Mouse (Mus musculus) heart, embryonic 11.5 days (tissue): ENCODE results near the gene Pus7. TPM values are rescaled to one million over a fixed set of nuclear protein-coding genes. Genes with fewer than 3 reads are reported as not detected.

Source experiments
- ATAC-seq: fragments of 200-750 bp; cut with Nextera tagmentation; replicated peaks from 2 replicates; pipeline ENCODE4 v1.8.0; 2017; ENCODE audit warnings: moderate library complexity; ENCODE audit not compliant: insufficient number of reproducible peaks, low FRiP score, low TSS enrichment
- H3K27ac ChIP-seq: fragments of 300-500 bp; sonication (generic); 2 replicates; pipeline ENCODE4 v1.5.1; 2014; ENCODE audit warnings: mild to moderate bottlenecking, low read depth, low read length
- H3K27me3 ChIP-seq: fragments of 300-500 bp; sonication (generic); 2 replicates; pipeline ENCODE4 v1.6.1; 2014; ENCODE audit warnings: mild to moderate bottlenecking, low read length, mixed read lengths; ENCODE audit not compliant: control insufficient read depth, insufficient read depth
- H3K36me3 ChIP-seq: fragments of 300-500 bp; sonication (generic); 2 replicates; pipeline ENCODE4 v1.6.1; 2014; ENCODE audit warnings: mild to moderate bottlenecking, low read length, moderate library complexity, mixed read lengths; ENCODE audit not compliant: control insufficient read depth, insufficient read depth
- H3K4me1 ChIP-seq: fragments of 300-500 bp; sonication (generic); 2 replicates; pipeline ENCODE4 v1.6.1; 2014; ENCODE audit warnings: low read length; ENCODE audit not compliant: control insufficient read depth, insufficient read depth
- H3K4me2 ChIP-seq: fragments of 300-500 bp; sonication (generic); 2 replicates; pipeline ENCODE4 v1.6.1; 2014; ENCODE audit warnings: mild to moderate bottlenecking, moderate library complexity
- H3K4me3 ChIP-seq: fragments of 300-500 bp; sonication (generic); 2 replicates; pipeline ENCODE4 v1.5.1; 2014; ENCODE audit warnings: low read depth, low read length
- H3K9ac ChIP-seq: fragments of 300-500 bp; sonication (generic); 2 replicates; pipeline ENCODE4 v1.6.1; 2014; ENCODE audit warnings: mild to moderate bottlenecking, low read depth, low read length, moderate library complexity
- H3K9me3 ChIP-seq: fragments of 300-500 bp; sonication (generic); replicated peaks from 2 replicates; pipeline ENCODE4 v1.6.1; 2016; ENCODE audit warnings: low read length; ENCODE audit not compliant: control insufficient read depth
- WGBS: fragments of 180-500 bp; shearing (Covaris S2); extraction: QIAGEN DNeasy Blood & Tissue Kit; methylation state at CpG from one replicate; pipeline ENCODE4 v1.1.7; 2014; ENCODE audit not compliant: insufficient replicate concordance; 5-methylcytosine and 5-hydroxymethylcytosine counted together
- polyA plus RNA-seq: library from polyadenylated mRNA; unstranded; fragments of >200 nt; fragmentation: Nextera tagmentation; extraction: Ambion mirVana; gene quantifications from 2 replicates; pipeline ENCODE4 v1.2.1, GENCODE M21; 2014

The Pus7 gene
- polyA plus RNA-seq, 1 experiment from 2014 or later = 28.1 TPM

DNA sequence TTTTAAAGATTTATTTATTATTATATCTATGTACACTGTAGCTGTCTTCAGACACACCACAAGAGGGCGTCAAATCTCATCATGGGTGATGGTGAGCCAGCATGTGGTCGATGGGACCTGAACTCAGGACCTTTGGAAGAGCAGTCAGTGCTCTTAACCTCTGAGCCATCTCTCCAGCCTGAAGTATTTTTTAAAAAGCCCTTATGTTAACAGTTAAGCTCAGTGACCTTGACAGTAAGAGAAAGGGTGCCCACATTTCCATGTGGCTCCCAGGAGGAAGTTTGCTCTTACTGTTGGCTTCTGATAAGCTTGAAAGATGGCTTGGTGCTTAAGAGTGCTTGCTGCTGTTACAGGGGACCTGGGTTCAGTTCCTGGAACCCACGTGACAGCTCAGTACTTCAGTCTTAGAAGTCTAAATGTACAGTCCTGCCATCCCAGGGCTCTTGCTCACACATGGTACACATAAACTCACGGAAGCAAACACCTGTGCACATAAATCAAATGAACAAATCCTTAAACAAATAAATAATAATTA, 5.6 kb upstream of the Pus7 start:
- Histone ChIP-seq H3K27ac (no peak overlapping the region), H3K4me3 (no peak overlapping the region), H3K36me3 (peaks cover 3% of the 10 kb centered on the region), H3K9me3 (no peaks in the 10 kb centered on the region), H3K4me2 (no peak overlapping the region), H3K27me3 (no peaks in the 10 kb centered on the region), H3K4me1 (peaks cover 9% of the 10 kb centered on the region), H3K9ac (no peak overlapping the region)
- 79% methylated on average over 4 of the region's 4 CpGs for WGBS
- ATAC-seq = no peak

DNA sequence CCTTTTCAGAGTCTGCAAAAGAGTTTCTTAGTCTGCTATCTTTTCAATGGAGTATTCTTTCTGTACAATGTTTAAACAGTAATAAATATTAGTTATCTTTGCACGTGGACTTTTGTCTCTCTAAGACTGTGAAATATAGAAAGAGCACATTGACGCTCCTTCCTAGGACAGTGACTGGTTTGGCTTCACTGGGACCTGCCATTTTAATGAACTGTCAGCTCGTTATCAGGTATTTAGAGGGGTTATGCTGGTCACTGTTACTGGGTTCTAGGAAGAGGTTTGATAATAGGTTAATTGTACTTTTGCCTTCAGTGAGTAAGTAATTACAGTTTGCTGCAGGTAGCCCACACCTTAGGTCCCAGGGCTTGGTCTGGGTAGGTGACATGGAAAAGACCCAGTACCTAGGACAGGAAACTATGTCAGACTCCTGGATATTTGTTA, 4.9 kb upstream of the Pus7 start:
- peak overlapping the region; percentile 98 for H3K4me3 ChIP-seq
- no peak overlapping the region for H3K27ac ChIP-seq
- no peaks in the 10 kb centered on the region for H3K27me3 ChIP-seq
- H3K9ac ChIP-seq = peak overlapping the region; percentile 96
- peak overlapping the region; percentile 94 for H3K4me2 ChIP-seq
- 35% methylated on average over 3 of the region's 3 CpGs for WGBS
- 0 out of 2 replicates have a peak, but pooled peaks cover 2% of the 10 kb centered on the region for H3K36me3 ChIP-seq
- H3K9me3 ChIP-seq = no peaks in the 10 kb centered on the region
- no peak for ATAC-seq
- peaks cover 9% of the 10 kb centered on the region for H3K4me1 ChIP-seq

DNA sequence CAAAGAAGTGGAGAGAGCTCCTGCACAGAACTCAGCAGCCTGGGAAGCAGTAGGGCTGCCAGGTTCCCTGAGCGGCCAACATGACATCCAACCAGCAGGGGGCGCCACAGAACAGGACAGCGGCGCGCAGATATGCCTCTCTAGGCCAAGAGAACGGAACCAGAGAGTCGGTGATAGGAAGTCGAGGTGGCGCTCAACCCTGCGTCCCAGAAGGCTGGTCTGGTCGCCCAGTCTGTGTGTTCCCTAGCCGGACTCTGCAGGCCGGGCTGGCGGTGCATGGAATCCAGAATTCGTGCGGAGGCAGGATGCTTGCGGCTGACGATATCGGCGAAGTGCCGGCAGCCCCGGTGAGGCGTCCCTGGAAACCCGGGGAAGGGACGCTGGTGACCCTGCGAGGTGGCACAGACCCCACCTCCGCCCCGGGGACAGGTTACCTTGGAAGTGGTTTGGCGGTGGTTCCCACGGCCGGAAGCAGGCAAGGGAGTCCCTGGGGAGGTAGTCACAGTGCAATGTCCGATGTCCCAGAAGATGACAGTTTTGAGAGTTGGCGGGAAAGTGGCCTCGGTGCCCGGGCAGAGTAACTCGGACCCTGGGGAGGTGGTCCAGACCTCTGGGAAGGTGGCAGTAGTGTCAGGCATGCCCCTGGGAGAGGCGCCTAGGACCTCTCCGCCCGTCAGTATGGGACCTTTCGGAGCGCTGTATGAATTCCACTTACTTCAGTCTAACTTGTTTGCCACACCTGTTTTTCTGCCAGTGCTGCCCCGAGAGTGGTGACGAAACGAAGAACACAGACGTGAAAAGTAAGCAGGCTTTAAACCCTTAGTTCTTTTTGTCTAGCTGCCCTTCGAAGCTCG, 4.3 kb upstream of the Pus7 start, which contains the start of gene Rint1:
Gene Rint1, plus strand, starts transcription at position 176 of the 854 bp plus-strand sequence.
- H3K36me3 ChIP-seq = 0 out of 2 replicates have a peak, but pooled peaks cover 2% of the 10 kb centered on the region
- peak within 1 kb of the TSS; percentile 94 for H3K4me2 ChIP-seq
- WGBS = 3% methylated on average over 47 of the region's 47 CpGs
- H3K27me3 ChIP-seq = no peaks in the 10 kb centered on the region
- peak within 1 kb of the TSS; percentile 96 for H3K9ac ChIP-seq
- peak within 1 kb of the TSS; percentile 98 for H3K4me3 ChIP-seq
- H3K27ac ChIP-seq = peak within 1 kb of the TSS; percentile 76
- peaks cover 9% of the 10 kb centered on the region for H3K4me1 ChIP-seq
- peak; percentile 78 for ATAC-seq
- H3K9me3 ChIP-seq = no peaks in the 10 kb centered on the region

DNA sequence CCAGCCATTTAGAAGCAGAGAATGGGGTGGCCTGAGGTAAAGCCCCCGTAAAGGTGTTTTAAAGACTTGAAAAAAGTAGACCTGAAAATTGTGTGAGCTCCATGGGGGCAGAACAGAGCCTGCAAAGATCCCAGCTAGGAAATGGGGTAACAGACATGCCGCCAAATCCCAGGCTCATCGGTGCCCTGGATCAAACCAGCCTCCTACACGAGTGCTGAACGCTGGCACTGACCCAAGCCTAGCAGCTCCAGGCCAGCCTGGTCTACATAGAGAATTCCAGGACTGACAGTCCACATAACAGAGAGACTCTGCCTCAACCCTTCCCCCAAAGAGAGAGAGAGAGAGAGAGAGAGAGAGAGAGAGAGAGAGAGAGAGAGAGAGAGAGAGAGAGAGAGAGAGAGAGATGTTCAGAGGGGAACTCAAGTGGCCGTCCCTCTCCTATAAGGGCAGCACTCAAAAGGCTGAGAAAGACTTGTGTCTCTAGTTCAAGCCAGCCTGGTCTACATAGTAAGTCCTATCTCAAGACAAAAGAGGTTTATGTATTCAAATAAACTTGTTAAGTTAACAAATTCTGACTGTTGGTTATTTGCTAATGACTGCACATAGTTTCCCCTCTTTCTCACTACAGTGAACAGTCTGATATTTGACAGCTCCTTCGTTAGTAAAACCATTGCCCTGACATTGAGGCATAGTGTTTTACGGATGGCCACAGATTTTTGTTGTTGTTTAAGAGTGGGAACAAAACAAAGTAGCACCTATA, 1.3 kb downstream of the Pus7 start:
- no peaks in the 10 kb centered on the region for H3K9me3 ChIP-seq
- H3K9ac ChIP-seq = peak overlapping the region; percentile 90
- H3K27ac ChIP-seq = no peak overlapping the region
- peak overlapping the region; percentile 85 for H3K4me3 ChIP-seq
- no peak for ATAC-seq
- 36% methylated on average over 8 of the region's 8 CpGs for WGBS
- peak overlapping the region; percentile 72 for H3K4me2 ChIP-seq
- H3K4me1 ChIP-seq = peaks cover 11% of the 10 kb centered on the region; the same call in 1 of the 2 replicates
- H3K36me3 ChIP-seq = no peaks in the 10 kb centered on the region
- no peaks in the 10 kb centered on the region for H3K27me3 ChIP-seq

DNA sequence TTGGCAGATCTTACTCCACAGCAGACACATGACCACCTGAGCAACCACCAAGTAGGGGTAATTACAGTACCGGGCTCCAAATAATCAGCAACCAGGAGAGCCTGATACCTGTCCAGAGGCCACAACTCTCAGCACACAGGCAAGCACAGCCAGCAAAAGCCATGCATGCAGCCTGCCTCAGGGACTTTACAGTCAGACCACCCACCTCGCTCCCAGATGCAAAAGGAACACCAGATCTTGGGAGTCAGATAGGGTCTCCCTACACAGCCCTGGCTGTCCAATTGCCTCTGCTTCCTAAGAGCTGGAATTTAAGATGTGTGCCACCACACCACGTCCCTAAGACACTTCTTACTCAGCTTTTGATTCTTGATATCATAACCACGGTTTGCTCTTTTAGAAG, 2.3 kb downstream of the Pus7 start:
- Histone ChIP-seq H3K9ac (no peak overlapping the region), H3K27ac (no peak overlapping the region), H3K27me3 (no peaks in the 10 kb centered on the region), H3K9me3 (no peaks in the 10 kb centered on the region), H3K36me3 (0 out of 2 replicates have a peak, but pooled peaks cover 2% of the 10 kb centered on the region), H3K4me2 (no peak overlapping the region), H3K4me1 (peaks cover 10% of the 10 kb centered on the region; the same call in 1 of the 2 replicates), H3K4me3 (no peak overlapping the region)
- no peak for ATAC-seq
- 61% methylated on average over 4 of the region's 4 CpGs for WGBS

DNA sequence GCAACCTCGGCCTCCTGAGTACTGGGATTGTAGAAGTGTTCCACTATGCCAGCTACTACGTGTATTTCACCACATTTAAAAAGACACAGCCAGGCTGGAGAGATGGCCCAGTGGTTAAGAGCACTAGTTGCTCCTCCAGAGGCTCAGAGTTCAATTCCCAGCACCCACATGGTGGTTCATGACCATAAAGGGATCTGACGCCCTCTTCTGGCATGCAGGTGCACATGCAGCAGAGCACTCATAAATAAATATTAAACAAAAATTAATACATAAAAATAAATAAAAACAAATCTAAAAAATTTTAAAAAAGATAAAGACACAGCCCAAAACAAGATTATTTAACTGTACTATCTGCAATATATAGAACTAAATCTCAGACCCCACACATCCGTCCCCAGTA, 3.0 kb downstream of the Pus7 start:
- Histone ChIP-seq H3K9me3 (no peaks in the 10 kb centered on the region), H3K27ac (no peak overlapping the region), H3K4me3 (no peak overlapping the region), H3K4me1 (peaks cover 10% of the 10 kb centered on the region; the same call in 1 of the 2 replicates), H3K27me3 (no peaks in the 10 kb centered on the region), H3K9ac (no peak overlapping the region), H3K4me2 (no peak overlapping the region), H3K36me3 (peaks cover 5% of the 10 kb centered on the region; the same call in 1 of the 2 replicates)
- ATAC-seq = no peak
- 80% methylated on average over 4 of the region's 4 CpGs for WGBS

DNA sequence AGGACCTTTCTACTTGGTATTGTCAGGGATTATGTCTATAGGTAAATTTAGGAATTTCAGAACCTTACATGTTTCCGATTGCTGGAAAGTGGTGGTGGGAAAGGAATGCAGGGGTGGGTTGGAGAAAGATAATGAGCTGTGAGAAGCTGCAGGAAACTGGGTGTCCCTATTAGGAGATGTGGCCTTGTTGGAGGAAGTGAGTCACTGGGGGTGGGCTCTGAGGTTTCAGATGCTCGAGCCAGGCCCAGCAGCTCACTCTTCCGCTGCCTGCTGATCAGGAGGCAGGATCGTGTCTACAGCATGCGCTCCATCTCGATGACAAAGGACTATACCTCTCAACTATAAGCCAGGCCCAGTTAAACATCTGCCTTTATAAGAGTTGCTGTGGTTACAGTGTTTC, 9.3 kb downstream of the Pus7 start:
- Histone ChIP-seq H3K4me1 (no peaks in the 10 kb centered on the region), H3K36me3 (peaks cover 20% of the 10 kb centered on the region), H3K4me3 (no peak overlapping the region), H3K27me3 (no peaks in the 10 kb centered on the region), H3K9ac (no peak overlapping the region), H3K9me3 (no peaks in the 10 kb centered on the region), H3K4me2 (no peak overlapping the region), H3K27ac (no peak overlapping the region)
- WGBS = 68% methylated on average over 6 of the region's 6 CpGs
- no peak for ATAC-seq

DNA sequence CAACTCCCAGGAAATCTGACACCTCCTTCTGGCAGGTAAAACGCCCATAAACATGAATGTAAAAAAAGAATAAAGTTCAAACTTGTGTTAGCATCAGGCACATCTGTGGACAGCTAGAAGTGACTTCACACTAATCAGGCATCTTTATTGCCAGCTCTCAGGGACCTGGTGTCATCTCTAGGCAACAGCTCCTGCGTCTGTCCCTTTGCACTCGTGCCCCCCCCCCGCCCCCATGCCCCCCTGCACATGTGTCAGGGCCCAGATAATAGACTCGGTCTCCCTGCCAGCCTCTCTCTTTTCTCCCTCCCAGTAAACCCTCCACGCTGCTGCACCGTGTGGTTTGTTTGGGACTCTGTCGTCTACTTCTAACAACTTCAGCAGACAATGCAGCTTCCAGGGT, 12.4 kb downstream of the Pus7 start:
- Histone ChIP-seq H3K4me3 (no peak overlapping the region), H3K4me2 (no peak overlapping the region), H3K36me3 (peaks cover 23% of the 10 kb centered on the region), H3K4me1 (no peaks in the 10 kb centered on the region), H3K27me3 (no peaks in the 10 kb centered on the region), H3K9me3 (no peaks in the 10 kb centered on the region), H3K27ac (no peak overlapping the region), H3K9ac (no peak overlapping the region)
- WGBS = 57% methylated on average over 8 of the region's 8 CpGs
- peak; percentile 72 for ATAC-seq
